Comparison of ENCODE assay signal across 24 mouse cellular contexts in genomic region chr19:55803121-55803520, GRCm38 (mm10).
DNase-seq lines count a peak whose midpoint lies in the region; ATAC-seq and TF ChIP-seq lines count a peak whose summit lies in the region.
"Had no signal": no experiment of that assay in that cellular context is flagged by ENCODE, and none has a peak within 500 bp of the region (broad histone marks: within the 10 kb centered on the region; RNA-seq: fewer than 3 reads in every experiment).

No protein-coding gene starts in this region.

- no peak for DNase-seq in liver, postnatal 0 days
- no peak for DNase-seq in liver, embryonic 11.5 days (ENCODE audit: low spot score)
- no peak for DNase-seq in left cerebral cortex, adult 11 months (ENCODE audit: low spot score)
- no peak for DNase-seq in spleen, adult 12 weeks (ENCODE audit: low spot score)
- DNase-seq: adrenal gland, postnatal 25 days; cerebellum, adult 18-20 months; cerebellum, postnatal 10 days; gastrocnemius, postnatal 25 days; heart, adult 18-20 months; heart, postnatal 4 days; kidney, postnatal 14 days; lung, postnatal 10 days had no signal

- WGBS in liver, postnatal 0 days (ENCODE audit: insufficient replicate concordance), result 14% methylated on average over 1 of the region's 1 CpGs
- 38% methylated on average over 1 of the region's 1 CpGs for WGBS in liver, embryonic 11.5 days

- peak; percentile 74 for ATAC-seq in liver, postnatal 0 days
- no peak for ATAC-seq in liver, embryonic 11.5 days (replicated peaks; ENCODE audit: low FRiP score)
- ATAC-seq in hematopoietic stem cell, adult 5-6 weeks (replicated peaks in 1 of 2; ENCODE audit: insufficient read depth in 1 of 2, low FRiP score in 2 of 2, low TSS enrichment in 1 of 2, low read depth in 1 of 2, poor library complexity in 2 of 2, severe bottlenecking in 2 of 2), result peak; percentile 70 to 79
- ATAC-seq: forebrain, embryonic 13.5 days; intestine, postnatal 0 days had no signal

- H3K9ac ChIP-seq in liver, postnatal 0 days (replicated peaks), result no peak overlapping the region
- H3K9ac ChIP-seq in liver, embryonic 11.5 days (ENCODE audit: low read depth, low read length), result no peak overlapping the region
- H3K9ac ChIP-seq: forebrain, embryonic 13.5 days; hindbrain, embryonic 14.5 days; limb, embryonic 13.5 days; liver, embryonic 15.5 days; midbrain, embryonic 12.5 days; neural tube, embryonic 13.5 days had no signal

- H3K4me1 ChIP-seq in liver, postnatal 0 days (ENCODE audit: insufficient read depth), result peaks cover 43% of the 10 kb centered on the region
- H3K4me1 ChIP-seq in liver, embryonic 11.5 days (replicated peaks; ENCODE audit: control insufficient read depth, insufficient read depth, low read length), result peaks cover 14% of the 10 kb centered on the region
- peaks cover 15% of the 10 kb centered on the region for H3K4me1 ChIP-seq in bone marrow macrophage, adult 2 months (ENCODE audit: control insufficient read depth, insufficient read depth, low read length)
- H3K4me1 ChIP-seq: megakaryocyte, embryonic 14.5 days had no signal

- no peak for TF ChIP-seq EP300 in liver, postnatal 0 days (IDR thresholded peaks at IDR 0.05; ENCODE audit: low read depth)

- TF ChIP-seq CTCF in liver, postnatal 0 days (IDR thresholded peaks at IDR 0.05; ENCODE audit: low read depth), result no peak
- no peak for TF ChIP-seq CTCF in bone marrow macrophage, adult 2 months (IDR thresholded peaks at IDR 0.05; ENCODE audit: low read depth, low read length)

- no peaks in the 10 kb centered on the region for H3K27me3 ChIP-seq in liver, postnatal 0 days (ENCODE audit: insufficient read depth, low read length)
- no peaks in the 10 kb centered on the region for H3K27me3 ChIP-seq in liver, embryonic 11.5 days (replicated peaks; ENCODE audit: control insufficient read depth, insufficient read depth, low read length)
- H3K27me3 ChIP-seq: forebrain, embryonic 13.5 days; limb, embryonic 13.5 days; midbrain, embryonic 12.5 days; neural tube, embryonic 13.5 days had no signal

- peak overlapping the region; percentile 16; the same call in 1 of the 2 replicates for H3K4me2 ChIP-seq in liver, postnatal 0 days (ENCODE audit: low read depth, low read length)
- no peak overlapping the region for H3K4me2 ChIP-seq in liver, embryonic 11.5 days
- H3K4me2 ChIP-seq: forebrain, embryonic 13.5 days; heart, embryonic 11.5 days; hindbrain, embryonic 14.5 days; limb, embryonic 13.5 days; liver, embryonic 15.5 days; midbrain, embryonic 12.5 days; neural tube, embryonic 13.5 days had no signal

- no peaks in the 10 kb centered on the region for H3K36me3 ChIP-seq in liver, postnatal 0 days (replicated peaks; ENCODE audit: insufficient read depth, low read length)
- H3K36me3 ChIP-seq in liver, embryonic 11.5 days (ENCODE audit: control insufficient read depth, insufficient read depth, low read length), result no peaks in the 10 kb centered on the region
- H3K36me3 ChIP-seq: liver, embryonic 15.5 days; midbrain, embryonic 12.5 days; neural tube, embryonic 13.5 days had no signal

- H3K27ac ChIP-seq in liver, postnatal 0 days (ENCODE audit: low read depth), result no peak overlapping the region
- H3K27ac ChIP-seq in liver, embryonic 11.5 days (ENCODE audit: low read depth, low read length), result no peak overlapping the region
- H3K27ac ChIP-seq in bone marrow macrophage, adult 2 months (ENCODE audit: insufficient read depth, low read depth, low read length), result peak overlapping the region; percentile 26; the same call in 1 of the 2 replicates
- H3K27ac ChIP-seq: forebrain, embryonic 13.5 days; hindbrain, embryonic 14.5 days; left cerebral cortex, adult 2 months; limb, embryonic 13.5 days; liver, embryonic 15.5 days; neural tube, embryonic 13.5 days had no signal

- H3K9me3 ChIP-seq in liver, postnatal 0 days (ENCODE audit: low read length), result no peaks in the 10 kb centered on the region
- no peaks in the 10 kb centered on the region for H3K9me3 ChIP-seq in liver, embryonic 11.5 days (ENCODE audit: control insufficient read depth, low read length)
- H3K9me3 ChIP-seq: forebrain, embryonic 13.5 days; limb, embryonic 13.5 days; liver, embryonic 15.5 days; megakaryocyte, embryonic 14.5 days; midbrain, embryonic 12.5 days; neural tube, embryonic 13.5 days had no signal

- H3K4me3 ChIP-seq in liver, postnatal 0 days (ENCODE audit: low read depth, low read length), result no peak overlapping the region
- H3K4me3 ChIP-seq in liver, embryonic 11.5 days (ENCODE audit: low read depth, low read length), result no peak overlapping the region
- no peak overlapping the region for H3K4me3 ChIP-seq in bone marrow macrophage, adult 2 months (ENCODE audit: insufficient read depth, low read length)
- H3K4me3 ChIP-seq: forebrain, embryonic 13.5 days; left cerebral cortex, adult 2 months; limb, embryonic 13.5 days; liver, embryonic 15.5 days; megakaryocyte, embryonic 14.5 days; midbrain, embryonic 12.5 days; neural tube, embryonic 13.5 days had no signal

- no peak for TF ChIP-seq POLR2A in bone marrow macrophage, adult 2 months (IDR thresholded peaks at IDR 0.05; ENCODE audit: borderline replicate concordance, low read depth, low read length)
